Mouse (Mus musculus): ENCODE measurements at regions not wholly inside any gene's neighbourhood (a gene's known extent, or its start where the extent isn't known, plus 50 kb on each side); places are given as distances from the start of the nearest gene placed in this dataset.
"Not testable (repeated sequence)": the region's sequence is repeated elsewhere in the genome, so short reads cannot be mapped to it uniquely, and the experiment has no call there.

DNA sequence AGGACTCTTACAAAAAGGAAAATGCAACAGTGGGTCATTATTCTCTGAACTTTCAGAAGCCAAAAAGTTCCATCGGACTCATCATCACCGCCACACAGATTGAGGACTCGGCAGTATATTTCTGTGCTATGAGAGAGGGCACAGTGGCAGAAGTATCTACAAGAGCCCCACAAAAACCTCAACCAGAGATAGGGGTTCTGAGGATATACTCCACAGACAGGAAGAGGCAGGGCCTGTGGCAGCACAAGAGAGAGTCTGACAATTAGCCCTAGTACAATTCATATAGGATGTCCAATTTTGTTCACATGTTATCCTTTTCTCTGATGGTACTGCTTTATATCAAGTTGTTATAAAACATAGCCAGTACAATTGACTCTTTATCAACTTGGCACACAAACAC, 552.1 kb upstream of the Olfr1507 start:
- TF ChIP-seq CTCF (IDR thresholded peaks at IDR 0.05; ENCODE audit: borderline replicate concordance, insufficient read depth, low read depth, low read length); POLR2A (IDR thresholded peaks at IDR 0.05; ENCODE audit: borderline replicate concordance, insufficient read depth, low read length): not testable (repeated sequence)

Data from cerebellum, adult 2 months (tissue).